Mouse (Mus musculus) embryonic facial prominence, embryonic 14.5 days (tissue): ENCODE results near the gene Cyp4a14. TPM values are rescaled to one million over a fixed set of nuclear protein-coding genes. Genes with fewer than 3 reads are reported as not detected.
"Not testable (repeated sequence)": the region's sequence is repeated elsewhere in the genome, so short reads cannot be mapped to it uniquely, and the experiment has no call there.

Source experiments
- ATAC-seq: fragments of 200-750 bp; cut with Nextera tagmentation; 2 replicates; pipeline ENCODE4 v1.8.0; 2017; ENCODE audit warnings: low read depth, moderate number of reproducible peaks, moderate TSS enrichment
- DNase-seq: peaks from one replicate; pipeline ENCODE4 v3.0.0-alpha.2; 2015; ENCODE audit warnings: low spot score
- H3K27ac ChIP-seq: fragments of 300-500 bp; sonication (generic); replicated peaks from 2 replicates; pipeline ENCODE4 v1.5.1; 2014; ENCODE audit warnings: low read depth, mild to moderate bottlenecking, low read length, moderate library complexity
- H3K27me3 ChIP-seq: fragments of 300-500 bp; sonication (generic); replicated peaks from 2 replicates; pipeline ENCODE4 v1.6.1; 2014; ENCODE audit warnings: low read length; ENCODE audit not compliant: control insufficient read depth, insufficient read depth
- H3K36me3 ChIP-seq: fragments of 300-500 bp; sonication (generic); 2 replicates; pipeline ENCODE4 v1.6.1; 2014; ENCODE audit warnings: low read length, mixed read lengths; ENCODE audit not compliant: control insufficient read depth, insufficient read depth
- H3K4me1 ChIP-seq: fragments of 300-500 bp; sonication (generic); 2 replicates; pipeline ENCODE4 v1.6.1; 2014; ENCODE audit warnings: antibody characterized with exemption, low read length; ENCODE audit not compliant: control insufficient read depth, insufficient read depth
- H3K4me2 ChIP-seq: fragments of 300-500 bp; sonication (generic); 2 replicates; pipeline ENCODE4 v1.6.1; 2014; ENCODE audit warnings: low read depth, mild to moderate bottlenecking, low read length, moderate library complexity, mixed read lengths
- H3K4me3 ChIP-seq: fragments of 300-500 bp; sonication (generic); 2 replicates; pipeline ENCODE4 v1.5.1; 2014; ENCODE audit warnings: low read depth, mild to moderate bottlenecking, low read length
- H3K9ac ChIP-seq: fragments of 300-500 bp; sonication (generic); 2 replicates; pipeline ENCODE4 v1.6.1; 2014; ENCODE audit warnings: low read depth, mild to moderate bottlenecking, low read length, moderate library complexity, mixed read lengths
- H3K9me3 ChIP-seq: fragments of 300-500 bp; sonication (generic); 2 replicates; pipeline ENCODE4 v1.6.1; 2016; ENCODE audit warnings: low read length; ENCODE audit not compliant: control insufficient read depth
- WGBS: fragments of 180-500 bp; shearing (Covaris S2); extraction: QIAGEN DNeasy Blood & Tissue Kit; methylation state at CpG from one replicate; pipeline ENCODE4 v1.1.7; 2014; 5-methylcytosine and 5-hydroxymethylcytosine counted together
- polyA plus RNA-seq: library from polyadenylated mRNA; unstranded; fragments of >200 nt; fragmentation: Nextera tagmentation; extraction: Ambion mirVana; gene quantifications from 2 replicates; pipeline ENCODE4 v1.2.1, GENCODE M21; 2014

Cyp4a14 gene
- polyA plus RNA-seq = not detected in 2 replicates

DNA sequence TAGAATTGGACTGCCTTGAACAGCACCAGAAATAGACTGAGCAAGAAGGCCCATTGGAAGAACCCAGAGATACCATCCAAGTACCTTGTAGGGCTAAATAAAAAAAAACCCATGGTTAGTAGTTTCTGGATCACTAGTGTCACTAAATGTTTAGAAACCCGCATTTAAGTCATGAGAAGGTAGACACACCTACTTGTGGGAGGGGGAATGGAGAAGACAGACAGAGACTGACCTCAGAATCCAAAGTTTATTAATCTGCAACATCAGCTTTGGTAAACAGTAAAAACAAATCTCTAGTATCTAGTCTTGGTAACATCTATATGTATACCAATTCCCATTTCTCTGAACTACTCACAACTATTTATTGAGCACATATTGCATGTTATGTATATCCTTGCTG, at the start of gene Cyp4a14:
Gene Cyp4a14 (minus strand): TSS at position 142 of the 400 bp plus-strand sequence.
- Histone ChIP-seq H3K9ac (no peak within 1 kb of the TSS), H3K27me3 (no peaks in the 10 kb centered on the region), H3K9me3 (no peaks in the 10 kb centered on the region), H3K4me2 (no peak within 1 kb of the TSS), H3K36me3 (no peaks in the 10 kb centered on the region), H3K4me3 (no peak within 1 kb of the TSS), H3K4me1 (no peaks in the 10 kb centered on the region), H3K27ac (no peak within 1 kb of the TSS)
- 78% methylated on average over 1 of the region's 1 CpGs for whole genome bisulfite sequencing
- ATAC-seq (no peak), DNase-seq (no peak)

GRCm38 (mm10) chr4:115545101-115545500, 49.2 kb upstream of the Cyp4a14 start:
- Histone ChIP-seq H3K4me1 (no peaks in the 10 kb centered on the region), H3K4me2 (no peak overlapping the region), H3K4me3 (no peak overlapping the region), H3K27ac (no peak overlapping the region), H3K27me3 (no peaks in the 10 kb centered on the region), H3K9ac (no peak overlapping the region), H3K9me3 (no peaks in the 10 kb centered on the region), H3K36me3 (no peaks in the 10 kb centered on the region)
- 40% methylated on average over 1 of the region's 1 CpGs for WGBS
- ATAC-seq (no peak), DNase-seq (no peak)

DNA sequence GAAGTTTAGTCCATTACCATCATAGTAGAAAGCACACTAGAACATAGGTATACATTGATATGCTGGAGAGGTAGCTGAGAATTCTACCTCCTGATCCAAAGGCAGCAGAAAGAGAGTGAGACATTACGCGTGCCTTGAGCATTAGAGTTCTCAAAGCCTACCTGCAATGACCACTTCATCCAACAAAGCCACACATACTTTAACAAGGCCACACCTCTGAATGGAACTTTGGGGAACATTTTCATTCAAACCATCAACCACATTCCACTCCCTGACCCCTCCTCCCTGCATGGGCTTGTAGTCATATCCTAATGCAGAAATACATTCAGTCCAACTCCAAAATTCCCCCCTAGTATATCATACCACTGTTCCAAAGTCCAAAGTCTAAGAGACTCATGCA, 25.8 kb upstream of the Cyp4a14 start:
- Histone ChIP-seq H3K36me3 (no peaks in the 10 kb centered on the region), H3K4me2 (no peak overlapping the region), H3K27me3 (no peaks in the 10 kb centered on the region), H3K27ac (no peak overlapping the region), H3K9ac (no peak overlapping the region), H3K9me3 (no peaks in the 10 kb centered on the region), H3K4me1 (no peaks in the 10 kb centered on the region), H3K4me3 (no peak overlapping the region)
- ATAC-seq (no peak), DNase-seq (no peak)
- 98% methylated on average over 2 of the region's 2 CpGs for WGBS

DNA sequence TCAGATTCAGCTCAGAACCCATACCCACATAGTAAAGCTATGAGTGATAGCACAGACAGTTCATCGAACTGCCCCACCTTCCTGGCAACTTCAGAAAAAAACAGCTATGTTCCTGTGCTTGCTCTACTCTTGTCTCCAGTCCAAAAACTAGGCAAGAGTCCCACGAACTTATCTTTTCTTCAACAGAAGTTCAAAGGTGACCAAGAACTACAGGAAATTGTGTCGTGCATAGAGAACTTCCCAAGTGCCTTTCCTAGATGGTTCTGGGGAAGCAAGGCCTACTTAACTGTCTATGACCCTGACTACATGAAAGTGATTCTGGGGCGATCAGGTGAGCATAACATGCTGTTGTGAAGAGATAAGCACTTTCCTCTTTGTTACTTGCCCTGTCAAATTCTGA, 23.5 kb upstream of the Cyp4a14 start:
- no peak overlapping the region for H3K9ac ChIP-seq
- H3K27me3 ChIP-seq = no peaks in the 10 kb centered on the region
- no peak overlapping the region for H3K4me3 ChIP-seq
- no peak overlapping the region for H3K4me2 ChIP-seq
- no peaks in the 10 kb centered on the region for H3K36me3 ChIP-seq
- ATAC-seq = no peak
- WGBS = 68% methylated on average over 4 of the region's 4 CpGs
- H3K27ac ChIP-seq = no peak overlapping the region
- no peak for DNase-seq
- no peaks in the 10 kb centered on the region for H3K4me1 ChIP-seq
- no peaks in the 10 kb centered on the region for H3K9me3 ChIP-seq

DNA sequence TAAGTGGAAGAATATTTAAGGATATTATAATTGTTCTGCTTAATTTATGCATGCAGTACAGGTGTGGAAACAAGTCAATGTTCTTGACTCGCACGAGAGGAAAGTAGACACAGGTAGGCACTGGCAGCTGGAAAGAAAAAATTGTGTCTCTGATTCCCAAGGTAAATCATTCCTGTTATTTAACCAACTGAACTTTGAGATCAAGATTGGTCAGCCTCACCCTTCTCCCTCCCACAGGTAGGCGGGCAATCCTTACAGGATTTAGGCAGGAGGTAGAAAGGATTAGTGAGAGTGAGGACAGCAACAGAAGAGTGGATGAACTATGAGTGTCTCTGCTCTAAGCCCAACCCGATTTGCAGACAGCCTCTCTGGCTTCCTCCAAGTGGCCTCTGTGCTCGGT, 22.1 kb upstream of the Cyp4a14 start, which contains the start of gene Cyp4a10:
Gene Cyp4a10 (plus strand): TSS at position 265 of the 400 bp plus-strand sequence.
- not testable (repeated sequence) for ATAC-seq, H3K27ac ChIP-seq, DNase-seq

DNA sequence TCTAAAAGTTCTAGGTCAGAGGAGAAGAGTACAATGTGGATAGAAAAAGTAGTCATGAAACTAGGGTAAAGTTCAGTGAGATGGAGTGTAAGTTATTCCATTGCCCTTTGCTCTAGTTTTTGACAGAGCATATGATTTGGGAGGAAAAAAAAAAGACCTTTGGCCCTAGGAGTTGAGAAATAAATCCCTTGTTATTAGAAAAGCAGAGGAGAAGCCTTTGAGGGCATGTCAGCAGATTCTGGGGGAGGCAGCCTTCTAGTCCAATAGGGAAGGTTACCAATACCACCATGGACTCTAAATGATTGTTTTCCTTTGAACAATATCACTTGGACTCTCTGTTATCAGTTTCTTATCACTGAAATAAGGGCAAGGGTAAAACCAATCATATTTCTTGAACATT, 18.0 kb upstream of the Cyp4a14 start:
- not testable (repeated sequence) for H3K4me1 ChIP-seq, H3K9me3 ChIP-seq, H3K4me3 ChIP-seq, H3K36me3 ChIP-seq, ATAC-seq, H3K9ac ChIP-seq, H3K27ac ChIP-seq, H3K27me3 ChIP-seq, H3K4me2 ChIP-seq, DNase-seq

More for the DNA sequence above, 22.1 kb upstream of the Cyp4a14 start, which contains the start of gene Cyp4a10:
- H3K4me3 ChIP-seq, H3K27me3 ChIP-seq, H3K9me3 ChIP-seq, H3K9ac ChIP-seq, H3K4me1 ChIP-seq, H3K36me3 ChIP-seq, H3K4me2 ChIP-seq: not testable (repeated sequence)
- WGBS = 78% methylated on average over 5 of the region's 5 CpGs

DNA sequence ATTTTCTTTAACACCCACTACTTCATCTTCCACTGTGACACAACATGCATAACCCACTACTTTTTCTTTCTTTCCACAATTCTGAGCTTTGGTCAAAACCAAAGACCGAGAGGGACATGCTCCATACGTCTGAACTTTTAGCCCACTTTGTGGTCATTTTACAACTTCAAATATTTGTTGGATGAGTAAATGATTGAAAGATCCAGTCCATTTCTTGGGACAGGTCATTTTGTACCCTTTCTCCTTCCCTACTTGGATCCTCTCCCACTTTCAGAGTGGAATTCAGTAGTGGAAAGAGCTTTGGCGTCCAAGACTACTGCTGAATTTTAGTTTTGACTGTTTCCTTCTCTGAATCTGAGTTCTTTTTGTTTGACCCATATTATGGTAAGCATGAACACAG, 1.5 kb upstream of the Cyp4a14 start:
- Histone ChIP-seq H3K27me3 (no peaks in the 10 kb centered on the region), H3K36me3 (no peaks in the 10 kb centered on the region), H3K9ac (no peak overlapping the region), H3K9me3 (no peaks in the 10 kb centered on the region), H3K27ac (no peak overlapping the region), H3K4me2 (no peak overlapping the region), H3K4me3 (no peak overlapping the region), H3K4me1 (no peaks in the 10 kb centered on the region)
- no peak for ATAC-seq
- 78% methylated on average over 3 of the region's 3 CpGs for WGBS
- DNase-seq = no peak

DNA sequence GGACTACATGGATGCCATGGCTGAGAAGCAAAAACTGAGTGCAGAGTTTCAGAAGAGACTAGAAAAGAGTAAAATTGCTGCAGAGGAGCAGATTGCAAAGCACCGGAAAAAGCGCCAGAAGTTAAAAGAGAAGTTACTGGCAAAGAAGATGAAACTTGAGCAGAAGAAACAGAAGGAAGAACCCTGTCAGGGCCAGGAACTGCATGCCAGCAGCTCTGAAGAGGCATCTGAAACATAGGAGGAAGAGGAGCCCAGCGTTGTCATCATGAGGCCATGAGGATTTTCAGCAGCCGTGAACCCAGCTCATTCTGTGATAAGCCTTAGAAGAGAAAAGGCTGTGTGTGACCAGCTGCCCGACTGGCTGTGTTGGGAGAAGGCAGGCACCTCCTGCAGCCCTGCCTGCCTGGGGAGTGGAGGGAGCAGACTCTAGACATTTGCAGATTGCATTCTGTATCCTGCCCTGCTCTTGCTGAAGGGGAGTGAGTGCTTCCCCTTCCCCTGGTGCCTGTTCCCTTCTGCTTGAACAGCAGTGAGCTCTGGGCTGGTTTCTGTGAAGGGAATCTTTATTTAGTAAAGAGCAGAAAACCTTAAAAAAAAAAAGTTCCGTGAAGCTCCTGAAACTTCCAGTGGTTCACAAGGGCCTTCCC, 14.8 kb downstream of the Cyp4a14 start:
- DNase-seq (no peak), ATAC-seq (no peak)
- H3K9me3 ChIP-seq = no peaks in the 10 kb centered on the region
- 69% methylated on average over 6 of the region's 6 CpGs for WGBS
- no peak overlapping the region for H3K4me2 ChIP-seq
- no peaks in the 10 kb centered on the region for H3K4me1 ChIP-seq
- no peak overlapping the region for H3K9ac ChIP-seq
- H3K27ac ChIP-seq = no peak overlapping the region
- no peaks in the 10 kb centered on the region for H3K36me3 ChIP-seq
- H3K4me3 ChIP-seq = no peak overlapping the region
- H3K27me3 ChIP-seq = no peaks in the 10 kb centered on the region

GRCm38 (mm10) chr4:115476051-115476450, 19.9 kb downstream of the Cyp4a14 start:
- H3K36me3 ChIP-seq, H3K9ac ChIP-seq, H3K27me3 ChIP-seq, H3K4me2 ChIP-seq, H3K4me3 ChIP-seq, H3K9me3 ChIP-seq, H3K4me1 ChIP-seq, H3K27ac ChIP-seq, ATAC-seq: not testable (repeated sequence)
- peak; percentile 4 for DNase-seq
